Mouse (Mus musculus) ES-E14 (cell line): ENCODE results near the gene Zfp626. TPM values are rescaled to one million over a fixed set of nuclear protein-coding genes. Genes with fewer than 3 reads are reported as not detected.

Experiments used
- DNase-seq: peaks from one replicate; pipeline ENCODE4 v3.0.0-alpha.2; 2013; ENCODE audit warnings: low read depth, low spot score
- H3K27ac ChIP-seq: 2 replicates; pipeline ENCODE4 v1.5.1; 2012; ENCODE audit warnings: low read depth, mild to moderate bottlenecking, low read length, moderate library complexity, mixed read lengths; ENCODE audit not compliant: poor library complexity, insufficient read depth, severe bottlenecking
- H3K36me3 ChIP-seq: 2 replicates; pipeline ENCODE4 v1.6.1; 2012; ENCODE audit warnings: mild to moderate bottlenecking, low read length, moderate library complexity, mixed read lengths; ENCODE audit not compliant: control insufficient read depth, poor library complexity, insufficient read depth, severe bottlenecking
- H3K4me1 ChIP-seq, 2 experiments: fragments of 150-350 bp in 1 of 2; sonication (generic) in 1 of 2; 2 replicates each; pipeline ENCODE4 v1.6.1; 2012; ENCODE audit warnings: low read length in 2 of 2, mild to moderate bottlenecking in 1 of 2, mixed read lengths in 1 of 2; ENCODE audit not compliant: control insufficient read depth in 2 of 2, insufficient read depth in 2 of 2, poor library complexity in 1 of 2
- H3K4me3 ChIP-seq, 2 experiments: fragments of 150-350 bp in 1 of 2; sonication (generic) in 1 of 2; 2 replicates each; pipeline ENCODE4 v1.5.1; 2012; ENCODE audit warnings: low read length in 2 of 2, low read depth in 1 of 2, mild to moderate bottlenecking in 1 of 2, mixed read lengths in 1 of 2; ENCODE audit not compliant: insufficient read depth in 1 of 2, poor library complexity in 1 of 2, severe bottlenecking in 1 of 2
- H3K9ac ChIP-seq: 2 replicates; pipeline ENCODE4 v1.6.1; 2012; ENCODE audit warnings: low read depth, mild to moderate bottlenecking, low read length, mixed read lengths; ENCODE audit not compliant: poor library complexity, insufficient read depth, severe bottlenecking
- H3K9me3 ChIP-seq: fragments of 150-350 bp; sonication (generic); 2 replicates; pipeline ENCODE4 v1.6.1; 2012; ENCODE audit warnings: low read depth, mild to moderate bottlenecking, low read length; ENCODE audit not compliant: control insufficient read depth, insufficient read depth
- CHD2 ChIP-seq: IDR thresholded peaks from 2 replicates; pipeline ENCODE4 v1.6.1; 2014; ENCODE audit warnings: mild to moderate bottlenecking, low read depth, low read length, inconsistent platforms
- HCFC1 ChIP-seq: IDR thresholded peaks from 2 replicates; pipeline ENCODE4 v1.6.1; 2012; ENCODE audit warnings: low read length, inconsistent platforms, borderline replicate concordance; ENCODE audit not compliant: insufficient read depth
- MAFK ChIP-seq: IDR thresholded peaks from 2 replicates; pipeline ENCODE4 v1.6.1; 2014; ENCODE audit warnings: mild to moderate bottlenecking, low read depth, low read length, inconsistent platforms; ENCODE audit not compliant: insufficient read depth
- ZC3H11A ChIP-seq: IDR thresholded peaks from 2 replicates; pipeline ENCODE4 v1.6.1; 2012; ENCODE audit warnings: low read depth, mild to moderate bottlenecking, inconsistent platforms, low read length, borderline replicate concordance
- ZNF384 ChIP-seq: IDR thresholded peaks from 2 replicates; pipeline ENCODE4 v1.6.1; 2012; ENCODE audit warnings: low read depth, low read length, inconsistent platforms
- in situ Hi-C, 2 experiments: fragments of 600-800 bp; cut with MboI; formaldehyde crosslinking; loops; one replicate each; pipeline ENCODE4 v1.15.1; 2025; ENCODE audit warnings: low sequenced_read_pairs in 2 of 2, inconsistent platforms in 1 of 2; ENCODE audit not compliant: unreplicated experiment in 2 of 2
- total RNA-seq: library from RNA; depleted of rRNA; stranded (reverse); fragments of 300-350 nt; gene quantifications from 2 replicates; pipeline ENCODE4 v1.2.3, GENCODE M21; 2012

Zfp626 gene
- total RNA-seq, 1 experiment, result 9.3 TPM

DNA sequence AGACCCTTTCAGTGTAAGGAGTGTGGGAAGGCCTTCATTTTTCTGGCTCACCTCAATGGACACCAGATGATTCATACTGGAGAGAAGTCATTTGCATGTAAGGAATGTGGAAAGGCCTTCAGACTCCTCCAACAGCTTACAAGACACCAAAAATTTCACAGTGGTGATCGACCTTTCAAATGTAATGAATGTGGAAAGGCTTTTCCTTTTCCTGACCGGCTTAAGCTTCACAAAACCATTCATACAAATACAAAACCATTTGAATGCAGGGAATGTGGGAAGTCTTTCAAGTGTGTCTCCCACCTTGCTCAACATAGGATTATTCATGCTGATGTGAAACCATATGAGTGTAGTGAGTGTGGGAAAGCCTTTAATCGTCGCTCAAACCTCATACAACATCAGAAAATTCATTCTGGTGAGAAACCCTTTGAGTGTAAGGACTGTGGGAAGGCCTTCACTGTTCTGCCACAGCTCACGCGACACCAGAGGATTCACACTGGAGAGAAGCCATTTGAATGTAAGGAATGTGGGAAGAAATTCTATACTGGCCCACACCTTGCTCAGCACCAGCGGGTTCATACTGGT is 11.6 kb downstream of the Zfp626 start:
- no peak overlapping the region for H3K4me3 ChIP-seq
- no peak overlapping the region for H3K9ac ChIP-seq
- no peaks in the 10 kb centered on the region for H3K4me1 ChIP-seq
- no peak overlapping the region for H3K27ac ChIP-seq
- H3K36me3 ChIP-seq, result peaks cover 11% of the 10 kb centered on the region
- no peaks in the 10 kb centered on the region for H3K9me3 ChIP-seq
- no peak for DNase-seq
- TF ChIP-seq ZNF384 (no peak), CHD2 (no peak), MAFK (no peak), HCFC1 (no peak), ZC3H11A (no peak)
- in situ Hi-C loops, result no loop called here

DNA sequence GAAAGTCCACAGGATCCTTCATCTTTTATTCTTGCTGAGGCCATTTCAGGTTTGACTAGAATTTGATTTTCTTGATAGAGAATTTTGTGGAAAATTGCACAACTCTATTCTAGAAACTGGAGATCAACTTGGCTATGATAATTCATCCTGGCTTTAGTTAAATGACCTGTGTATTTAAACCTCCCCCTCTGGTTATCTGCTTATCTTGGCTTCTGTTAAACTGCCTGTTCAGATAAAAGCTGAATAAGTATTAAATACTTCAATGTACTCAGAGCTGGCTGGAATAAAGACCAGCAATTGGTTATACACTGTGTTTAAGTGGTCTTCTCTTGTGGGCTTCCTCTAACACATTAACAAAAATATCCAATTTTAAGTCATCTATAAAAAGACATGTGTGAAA is 15.6 kb downstream of the Zfp626 start:
- Histone ChIP-seq H3K9ac (no peak overlapping the region), H3K4me1 (no peaks in the 10 kb centered on the region), H3K36me3 (peaks cover 3% of the 10 kb centered on the region), H3K4me3 (no peak overlapping the region), H3K9me3 (no peaks in the 10 kb centered on the region), H3K27ac (no peak overlapping the region)
- TF ChIP-seq ZNF384, result no peak
- TF ChIP-seq ZC3H11A, result no peak
- TF ChIP-seq MAFK, result no peak
- no peak for TF ChIP-seq HCFC1
- no peak for TF ChIP-seq CHD2
- DNase-seq, result no peak
- in situ Hi-C loops, result no loop called here

DNA sequence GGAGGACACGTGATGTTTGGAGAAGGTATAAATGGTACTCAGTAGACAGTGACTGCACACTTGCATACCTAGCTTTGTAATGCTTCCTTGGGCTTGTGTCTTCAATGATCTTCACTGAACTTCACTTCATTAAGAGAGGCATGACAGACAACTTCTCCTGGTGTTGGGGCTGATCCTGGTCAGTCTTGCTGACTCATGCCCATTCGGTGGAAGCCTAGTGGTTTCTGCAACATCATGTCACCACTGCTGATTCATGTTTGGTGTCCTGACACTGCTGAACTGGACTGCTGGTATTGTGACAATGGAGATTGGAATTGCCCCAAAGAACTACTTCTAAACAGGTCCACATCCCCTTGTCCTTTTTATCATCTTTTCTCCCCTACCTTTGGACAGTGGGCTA is 27.1 kb downstream of the Zfp626 start:
- in situ Hi-C loops, result no loop called here
- H3K36me3 ChIP-seq, result no peaks in the 10 kb centered on the region
- H3K27ac ChIP-seq, result no peak overlapping the region
- DNase-seq, result no peak
- H3K4me1 ChIP-seq, result peaks cover under 1 to 2% of the 10 kb centered on the region in 2 experiments; a peak in 3 of 4 replicates
- no peak overlapping the region for H3K9ac ChIP-seq
- TF ChIP-seq MAFK (no peak), HCFC1 (no peak), ZC3H11A (no peak), CHD2 (no peak), ZNF384 (no peak)
- no peak overlapping the region for H3K4me3 ChIP-seq
- H3K9me3 ChIP-seq, result no peaks in the 10 kb centered on the region

DNA sequence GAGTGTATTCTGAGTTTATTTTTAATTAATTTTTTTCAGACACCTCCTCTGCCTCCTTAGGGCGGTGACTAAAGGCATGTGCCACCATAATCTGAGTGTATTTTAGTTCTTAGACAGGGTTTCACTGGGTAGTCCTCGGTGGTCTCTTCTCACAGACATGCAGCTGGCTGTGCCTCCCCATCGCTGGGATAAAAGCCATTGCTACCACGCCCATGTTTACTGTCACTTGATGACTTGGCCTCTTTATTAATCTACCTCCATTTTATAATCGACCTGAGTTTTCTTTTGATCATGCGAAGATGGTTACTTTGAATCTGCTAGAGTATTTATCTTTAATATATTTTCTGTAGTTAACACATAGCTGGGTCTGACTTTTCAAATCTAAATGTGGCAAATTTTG is 30.9 kb downstream of the Zfp626 start:
- no peaks in the 10 kb centered on the region for H3K9me3 ChIP-seq
- peak overlapping the region; percentile 86 to 92 for H3K4me3 ChIP-seq
- peaks cover 3 to 7% of the 10 kb centered on the region in 2 experiments; a peak in 3 of 4 replicates for H3K4me1 ChIP-seq
- H3K27ac ChIP-seq, result no peak overlapping the region; the same call in 1 of the 2 replicates
- H3K9ac ChIP-seq, result peak overlapping the region; percentile 62; the same call in 1 of the 2 replicates
- TF ChIP-seq HCFC1 (no peak), ZC3H11A (no peak), CHD2 (no peak), ZNF384 (no peak), MAFK (no peak)
- in situ Hi-C loops, result no loop called here
- H3K36me3 ChIP-seq, result no peaks in the 10 kb centered on the region
- no peak for DNase-seq
